Mouse (Mus musculus) layer of hippocampus, postnatal 25 days (tissue): ENCODE results near the gene L3mbtl1. TPM values are rescaled to one million over a fixed set of nuclear protein-coding genes. Genes with fewer than 3 reads are reported as not detected.

Source experiments
- DNase-seq, 2 experiments: peaks; one replicate each; pipeline ENCODE4 v3.0.0; 2022; ENCODE audit warnings: mixed read lengths in 2 of 2, low spot score in 1 of 2; ENCODE audit errors: extremely low spot score in 1 of 2
- total RNA-seq, 2 experiments: library from RNA; stranded (reverse); gene quantifications; 2 replicates each; pipeline ENCODE4 v1.2.3; 2021

L3mbtl1 gene
- total RNA-seq, 2 experiments from 2014 or later = 10.3 to 15.7 TPM

DNA sequence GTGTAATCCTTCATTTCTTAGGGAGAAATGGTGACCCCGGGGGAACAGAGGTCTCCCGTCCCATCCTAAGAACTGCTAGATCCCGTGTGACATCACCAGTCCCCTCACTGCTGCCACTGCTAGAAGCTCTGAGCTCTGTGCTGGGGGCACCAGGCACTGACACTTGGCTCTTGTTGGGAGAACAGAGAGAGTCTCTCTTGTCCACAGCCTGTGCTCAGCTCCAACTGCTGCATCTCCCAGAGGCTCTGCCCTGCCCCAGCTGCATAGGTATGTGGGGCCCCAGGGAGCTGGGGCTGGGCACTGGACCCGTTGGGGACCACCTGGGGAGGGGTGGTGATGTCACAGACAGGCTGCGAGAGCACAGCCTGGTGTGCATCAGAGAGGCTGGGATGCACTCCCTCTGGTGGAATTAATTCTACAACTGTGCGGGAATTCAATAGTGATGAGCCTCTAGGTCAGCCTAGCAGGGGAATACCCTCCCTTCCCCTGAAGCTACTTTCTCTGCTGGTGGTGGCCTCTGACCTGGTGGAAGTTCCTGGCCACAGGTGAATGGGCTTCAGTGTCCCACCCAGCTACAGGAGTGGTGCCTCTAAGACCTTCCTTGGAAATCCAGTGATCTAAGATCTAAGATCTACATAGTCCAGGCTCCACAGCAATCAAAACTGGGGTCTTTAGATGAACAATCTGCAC, 48.3 kb downstream of the L3mbtl1 start:
- no peak for DNase-seq

GRCm38 (mm10) chr2:162992084-162992437, 48.8 kb downstream of the L3mbtl1 start:
- DNase-seq = no peak

- no peak for DNase-seq
Measured at GRCm38 (mm10) chr2:162993881-162994616, 50.8 kb downstream of the L3mbtl1 start.

DNA sequence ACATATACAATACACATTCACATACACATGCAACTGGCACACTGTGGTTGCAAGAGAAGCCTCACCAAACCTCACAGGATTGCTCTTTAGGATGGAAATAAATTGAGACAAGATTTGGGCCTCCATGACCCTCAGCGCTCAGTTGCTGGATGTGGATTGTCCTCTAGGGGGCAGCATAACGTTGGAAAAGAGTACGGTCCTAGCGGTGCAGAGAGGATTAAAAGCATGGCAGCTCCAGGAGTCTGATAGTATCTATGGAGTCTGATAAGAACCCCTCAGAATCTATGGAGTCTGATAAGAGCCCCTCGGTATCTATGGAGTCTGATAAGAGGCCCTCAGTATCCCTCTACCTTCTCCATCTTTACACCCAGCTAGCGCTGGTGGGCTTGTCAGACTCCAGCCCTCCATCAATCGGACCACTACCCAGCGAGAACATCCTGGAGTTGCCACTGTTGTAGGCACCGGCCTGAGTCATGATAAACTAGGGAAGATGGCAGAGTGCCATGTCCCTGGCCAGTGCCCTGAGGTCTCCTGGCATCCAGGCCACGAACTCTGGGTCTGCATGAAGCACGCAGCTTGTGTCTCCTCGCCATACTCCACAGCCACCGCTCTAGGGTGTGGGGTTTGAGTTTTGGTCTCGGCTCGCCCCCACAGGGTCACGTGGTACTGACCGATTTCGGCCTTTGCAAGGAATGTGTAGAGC, 55.4 kb downstream of the L3mbtl1 start:
- DNase-seq = peak; percentile 51 to 78

DNA sequence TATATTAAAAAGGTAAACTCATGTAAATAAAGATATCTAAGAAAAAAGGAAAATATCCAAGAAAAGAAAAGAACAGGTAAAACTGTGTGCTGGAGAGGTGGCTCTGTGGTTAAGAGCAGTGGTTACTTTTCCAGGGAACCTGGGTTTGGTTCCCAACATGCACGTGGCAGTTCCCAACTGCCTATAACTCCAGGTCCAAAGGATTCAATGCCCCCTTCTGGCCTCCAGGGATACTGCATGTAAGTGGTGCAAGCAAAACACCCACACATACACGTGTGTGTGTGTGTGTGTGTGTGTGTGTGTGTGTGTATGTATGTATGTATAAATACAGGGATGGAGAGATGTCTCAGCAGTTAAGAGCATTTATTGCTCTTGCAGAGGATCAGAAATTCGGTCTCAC, 56.5 kb downstream of the L3mbtl1 start:
- DNase-seq = peak in 1 of 2 experiments; percentile 24

DNA sequence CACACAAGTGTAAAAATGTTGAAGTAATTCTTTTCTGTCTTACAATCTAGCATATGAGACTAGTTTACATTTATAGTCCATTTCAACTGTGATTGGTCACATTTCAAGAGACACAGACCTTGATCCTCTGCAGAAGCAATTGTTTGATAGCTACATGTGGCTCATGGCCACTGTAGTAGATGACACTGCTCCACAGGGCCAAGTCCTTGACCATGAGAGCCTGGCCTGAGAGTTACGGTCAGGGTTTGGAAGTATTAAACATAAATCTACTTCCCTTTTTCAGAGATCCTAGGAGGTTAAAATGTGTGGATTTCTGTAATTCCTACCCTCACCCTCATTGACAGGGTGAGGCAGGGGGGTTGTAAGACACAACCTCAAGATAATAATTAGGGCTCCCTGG, 57.8 kb downstream of the L3mbtl1 start:
- DNase-seq = no peak

DNA sequence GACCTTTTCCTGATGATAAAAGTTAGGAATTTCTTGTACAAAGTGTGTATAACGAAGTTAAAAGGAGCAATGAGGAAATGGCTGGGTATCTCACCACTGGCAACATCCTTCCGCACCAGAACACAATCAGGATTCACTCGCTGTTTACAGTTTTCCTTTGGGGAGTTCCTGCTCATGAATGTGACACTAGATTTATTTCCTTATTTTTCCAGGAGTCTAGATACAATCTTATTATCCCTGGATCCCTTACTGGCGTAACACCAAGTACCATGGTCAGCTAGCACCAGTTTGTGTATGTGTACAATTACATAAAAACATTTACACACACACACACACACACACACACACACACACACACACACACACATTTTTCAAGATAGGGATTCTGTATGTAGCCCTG, 64.0 kb downstream of the L3mbtl1 start:
- DNase-seq = no peak

DNA sequence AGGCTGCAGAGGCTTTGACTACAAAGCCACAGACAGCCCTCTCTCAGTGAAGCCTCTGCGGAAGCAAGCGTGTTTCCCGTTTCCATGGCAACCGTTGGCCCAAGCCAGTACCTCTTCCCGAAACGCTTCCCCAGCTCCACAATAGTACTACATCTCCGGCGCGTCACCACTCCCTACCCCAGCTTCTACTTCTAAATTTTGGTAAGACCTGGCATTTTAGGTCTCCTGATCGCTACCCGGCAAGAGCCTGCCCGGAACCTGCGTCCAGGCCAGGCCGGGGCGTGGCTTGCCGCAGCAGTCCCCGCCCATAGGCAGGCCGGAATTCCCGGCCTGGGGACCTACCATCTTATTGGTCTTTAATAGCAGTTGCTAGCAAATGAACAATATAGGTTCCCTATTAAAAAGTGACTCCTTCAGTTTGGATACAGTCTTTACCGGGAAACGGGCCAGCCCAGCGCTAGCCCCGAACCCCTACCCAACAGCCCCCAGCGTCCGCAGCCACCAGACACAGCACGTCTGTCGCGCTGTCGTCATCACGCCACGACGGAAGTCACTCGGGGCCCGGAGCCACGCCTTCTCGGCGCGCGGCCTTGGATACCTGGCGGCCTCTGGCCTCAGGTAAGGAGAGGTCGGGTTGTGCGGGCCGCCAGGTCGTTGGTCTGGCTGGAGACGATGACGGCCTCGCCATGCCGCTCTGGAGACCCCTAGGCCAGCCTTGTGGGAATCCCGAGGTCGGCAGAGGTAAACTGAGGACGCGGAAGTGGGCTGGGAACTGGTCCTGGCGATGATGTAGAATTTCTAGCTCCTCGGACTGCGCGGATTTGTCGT, 73.9 kb downstream of the L3mbtl1 start, which contains the start of gene Ift52:
Ift52 (plus strand) TSS at position 439 of the 828 bp plus-strand sequence.
- DNase-seq = peak; percentile 94 to 95

Other genes starting within 250 kb of the L3mbtl1 start
- 100 to 1,000 TPM in 1 of 2 experiments, 10 to 100 TPM in 1; 95.3 to 111 TPM for gene Srsf6, start 11.9 kb upstream of the L3mbtl1 start, total RNA-seq
- gene Sgk2, start 43.9 kb downstream of the L3mbtl1 start, total RNA-seq = 1 to 10 TPM; 1.8 to 3.0 TPM
- gene Ift52, start 73.9 kb downstream of the L3mbtl1 start, total RNA-seq = 10 to 100 TPM; 28.6 to 30.8 TPM
- gene Mybl2, start 111.2 kb downstream of the L3mbtl1 start, total RNA-seq = 1 to 10 TPM; 1.3 to 2.1 TPM
- gene Gtsf1l, start 144.4 kb downstream of the L3mbtl1 start, total RNA-seq = not detected